Comparison of ENCODE assay signal across 21 mouse cellular contexts in the genomic region with DNA sequence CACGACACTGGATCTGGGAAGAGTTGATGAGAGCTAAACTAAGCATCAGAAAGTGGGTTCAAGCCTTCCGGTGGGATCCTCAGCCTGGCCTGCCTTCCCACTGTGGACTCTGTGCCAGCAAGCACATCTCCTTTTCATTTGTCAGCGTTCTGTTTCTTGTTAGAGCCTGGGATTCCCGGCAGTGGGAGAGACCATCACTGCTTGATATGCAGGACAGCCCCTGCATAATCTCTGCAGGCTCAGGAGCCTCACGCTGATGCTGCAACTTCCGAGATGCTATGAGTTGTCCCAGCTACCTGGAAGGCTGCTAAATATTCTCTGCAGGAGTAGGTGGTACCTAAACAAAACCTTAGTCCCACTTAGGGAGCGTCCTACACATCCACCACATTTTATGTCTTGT.
DNase-seq lines count a peak whose midpoint lies in the region; ATAC-seq and TF ChIP-seq lines count a peak whose summit lies in the region.
"Had no signal": no experiment of that assay in that cellular context is flagged by ENCODE, and none has a peak within 500 bp of the region (broad histone marks: within the 10 kb centered on the region; RNA-seq: fewer than 3 reads in every experiment).

No protein-coding gene starts in this region.

- H3K4me1 ChIP-seq in forebrain, embryonic 13.5 days, result 0 out of 2 replicates have a peak, but pooled peaks cover 4% of the 10 kb centered on the region
- no peaks in the 10 kb centered on the region for H3K4me1 ChIP-seq in forebrain, embryonic 11.5 days (replicated peaks; ENCODE audit: control insufficient read depth, insufficient read depth, low read length)
- no peaks in the 10 kb centered on the region for H3K4me1 ChIP-seq in lung, postnatal 0 days (ENCODE audit: insufficient read depth, low read depth, low read length)
- peaks cover 21% of the 10 kb centered on the region for H3K4me1 ChIP-seq in embryonic facial prominence, embryonic 13.5 days
- H3K4me1 ChIP-seq: embryonic facial prominence, embryonic 12.5 days; heart, embryonic 15.5 days; liver, embryonic 12.5 days; neural tube, embryonic 12.5 days had no signal

- no peak overlapping the region for H3K4me3 ChIP-seq in forebrain, embryonic 13.5 days
- no peak overlapping the region for H3K4me3 ChIP-seq in forebrain, embryonic 11.5 days (ENCODE audit: low read depth, low read length)
- H3K4me3 ChIP-seq in lung, postnatal 0 days (ENCODE audit: low read depth, low read length), result no peak overlapping the region
- no peak overlapping the region for H3K4me3 ChIP-seq in embryonic facial prominence, embryonic 13.5 days
- H3K4me3 ChIP-seq: embryonic facial prominence, embryonic 12.5 days; heart, adult 2 months; heart, embryonic 15.5 days; liver, embryonic 12.5 days; neural tube, embryonic 12.5 days had no signal

- no peaks in the 10 kb centered on the region for H3K9me3 ChIP-seq in forebrain, embryonic 13.5 days (replicated peaks)
- no peaks in the 10 kb centered on the region for H3K9me3 ChIP-seq in forebrain, embryonic 11.5 days (ENCODE audit: control insufficient read depth, low read length)
- H3K9me3 ChIP-seq in lung, postnatal 0 days (ENCODE audit: low read length), result no peaks in the 10 kb centered on the region
- H3K9me3 ChIP-seq in embryonic facial prominence, embryonic 13.5 days, result no peaks in the 10 kb centered on the region
- H3K9me3 ChIP-seq: embryonic facial prominence, embryonic 12.5 days; heart, embryonic 15.5 days; liver, embryonic 12.5 days; neural tube, embryonic 12.5 days had no signal

- DNase-seq in forebrain, embryonic 11.5 days (ENCODE audit: low spot score), result no peak
- no peak for DNase-seq in lung, postnatal 0 days (ENCODE audit: low spot score)
- DNase-seq in lung, postnatal 25 days (ENCODE audit: low spot score), result no peak
- peak; percentile 18 for DNase-seq in ZHBTc4 (ENCODE audit: low read depth, low spot score)
- no peak for DNase-seq in Muller cell, postnatal 12 days (ENCODE audit: inconsistent ontology term)
- no peak for DNase-seq in layer of hippocampus, adult 9-10 months (ENCODE audit: low spot score)
- DNase-seq: adrenal gland, adult 8-10 months; cerebellum, postnatal 10 days; gastrocnemius, postnatal 14 days; heart, adult 2 months; heart, postnatal 4 days; kidney, adult 18-20 months; lung, postnatal 4 days; thymus, postnatal 36 days had no signal

- no peak for ATAC-seq in forebrain, embryonic 13.5 days
- ATAC-seq in forebrain, embryonic 11.5 days (replicated peaks; ENCODE audit: low FRiP score), result no peak
- peak; percentile 12; the same call in 1 of the 2 replicates for ATAC-seq in lung, postnatal 0 days
- peak; percentile 20; the same call in 1 of the 2 replicates for ATAC-seq in embryonic facial prominence, embryonic 13.5 days (ENCODE audit: insufficient number of reproducible peaks, insufficient read depth, low FRiP score, low TSS enrichment, low read depth)
- ATAC-seq: liver, embryonic 12.5 days had no signal

- TF ChIP-seq EP300 in lung, postnatal 0 days (IDR thresholded peaks at IDR 0.05), result no peak

- H3K27me3 ChIP-seq in forebrain, embryonic 13.5 days, result no peaks in the 10 kb centered on the region
- H3K27me3 ChIP-seq in forebrain, embryonic 11.5 days (ENCODE audit: control insufficient read depth, insufficient read depth, low read length), result no peaks in the 10 kb centered on the region
- H3K27me3 ChIP-seq in lung, postnatal 0 days (replicated peaks; ENCODE audit: insufficient read depth, low read length), result no peaks in the 10 kb centered on the region
- no peaks in the 10 kb centered on the region for H3K27me3 ChIP-seq in embryonic facial prominence, embryonic 13.5 days
- H3K27me3 ChIP-seq: embryonic facial prominence, embryonic 12.5 days; heart, embryonic 15.5 days; liver, embryonic 12.5 days; neural tube, embryonic 12.5 days had no signal

- H3K36me3 ChIP-seq in forebrain, embryonic 13.5 days (ENCODE audit: poor library complexity, severe bottlenecking), result no peaks in the 10 kb centered on the region
- no peaks in the 10 kb centered on the region for H3K36me3 ChIP-seq in forebrain, embryonic 11.5 days (ENCODE audit: control insufficient read depth, insufficient read depth, low read length)
- no peaks in the 10 kb centered on the region for H3K36me3 ChIP-seq in lung, postnatal 0 days (ENCODE audit: insufficient read depth, low read length)
- no peaks in the 10 kb centered on the region for H3K36me3 ChIP-seq in embryonic facial prominence, embryonic 13.5 days
- H3K36me3 ChIP-seq: embryonic facial prominence, embryonic 12.5 days; heart, embryonic 15.5 days; liver, embryonic 12.5 days; neural tube, embryonic 12.5 days had no signal

- no peak overlapping the region for H3K27ac ChIP-seq in forebrain, embryonic 13.5 days
- H3K27ac ChIP-seq in forebrain, embryonic 11.5 days (ENCODE audit: low read depth, low read length), result no peak overlapping the region
- H3K27ac ChIP-seq in lung, postnatal 0 days (ENCODE audit: low read length), result no peak overlapping the region
- H3K27ac ChIP-seq in embryonic facial prominence, embryonic 13.5 days, result peak overlapping the region; percentile 48
- H3K27ac ChIP-seq: embryonic facial prominence, embryonic 12.5 days; heart, adult 2 months; heart, embryonic 15.5 days; kidney, postnatal 0 days; liver, embryonic 12.5 days; neural tube, embryonic 12.5 days had no signal

- H3K4me2 ChIP-seq in forebrain, embryonic 13.5 days, result no peak overlapping the region
- H3K4me2 ChIP-seq in forebrain, embryonic 11.5 days (ENCODE audit: low read depth, low read length, severe bottlenecking), result no peak overlapping the region
- no peak overlapping the region for H3K4me2 ChIP-seq in lung, postnatal 0 days (replicated peaks; ENCODE audit: low read depth, low read length)
- no peak overlapping the region; the same call in 1 of the 2 replicates for H3K4me2 ChIP-seq in embryonic facial prominence, embryonic 13.5 days
- H3K4me2 ChIP-seq: embryonic facial prominence, embryonic 12.5 days; heart, embryonic 15.5 days; liver, embryonic 12.5 days; neural tube, embryonic 12.5 days had no signal

- WGBS in forebrain, embryonic 13.5 days, result 23% methylated on average over 7 of the region's 7 CpGs
- WGBS in forebrain, embryonic 11.5 days, result 27% methylated on average over 7 of the region's 7 CpGs
- 25% methylated on average over 7 of the region's 7 CpGs for WGBS in lung, postnatal 0 days
- WGBS in embryonic facial prominence, embryonic 13.5 days, result 15% methylated on average over 7 of the region's 7 CpGs

- TF ChIP-seq CTCF in lung, postnatal 0 days (IDR thresholded peaks at IDR 0.05), result no peak

- 0 out of 2 replicates have a peak overlapping the region, but pooled peaks have one; percentile 19 for H3K9ac ChIP-seq in forebrain, embryonic 13.5 days
- H3K9ac ChIP-seq in forebrain, embryonic 11.5 days (ENCODE audit: low read length), result no peak overlapping the region
- no peak overlapping the region for H3K9ac ChIP-seq in lung, postnatal 0 days (replicated peaks; ENCODE audit: low read depth)
- no peak overlapping the region for H3K9ac ChIP-seq in embryonic facial prominence, embryonic 13.5 days
- H3K9ac ChIP-seq: embryonic facial prominence, embryonic 12.5 days; heart, embryonic 15.5 days; liver, embryonic 12.5 days; neural tube, embryonic 12.5 days had no signal

Comparison
In these comparisons a context has a peak if more than half of its experiments do, and no peak if none do; other contexts are left out.
1. ATAC-seq: peak in lung, postnatal 0 days (single experiment) and embryonic facial prominence, embryonic 13.5 days (single experiment); none in forebrain, embryonic 13.5 days (single experiment) and forebrain, embryonic 11.5 days (single experiment).